Comparison of ENCODE assay signal across 22 mouse cellular contexts in the genomic region with DNA sequence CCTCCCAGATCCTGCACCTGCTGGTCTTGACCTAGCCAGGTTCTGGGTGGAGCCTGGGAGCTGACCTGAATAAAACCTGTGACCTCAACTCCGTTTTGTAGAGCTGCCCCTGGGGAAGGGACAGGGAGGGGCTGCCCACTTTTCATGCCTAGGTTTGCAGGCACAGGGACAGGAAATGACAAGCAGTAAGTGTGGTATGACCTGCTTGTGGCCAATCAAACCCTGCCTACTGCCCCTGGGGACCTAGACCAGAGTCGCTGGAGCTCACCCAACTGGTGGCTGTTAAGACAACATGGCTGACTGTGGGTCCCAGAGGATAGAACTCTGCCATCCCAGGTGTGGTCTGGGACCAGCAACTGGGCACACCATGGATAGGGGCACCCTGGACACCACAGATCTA. TPM values are rescaled to one million over a fixed set of nuclear protein-coding genes. Genes with fewer than 3 reads are reported as not detected.
DNase-seq lines count a peak whose midpoint lies in the region; ATAC-seq lines count a peak whose summit lies in the region.
"Had no signal": no experiment of that assay in that cellular context is flagged by ENCODE, and none has a peak within 500 bp of the region (broad histone marks: within the 10 kb centered on the region; RNA-seq: fewer than 3 reads in every experiment).

No protein-coding gene starts in this region.

- H3K9ac ChIP-seq in hindbrain, embryonic 15.5 days = no peak overlapping the region
- H3K9ac ChIP-seq in hindbrain, embryonic 14.5 days = no peak overlapping the region
- H3K9ac ChIP-seq: embryonic facial prominence, embryonic 15.5 days; forebrain, postnatal 0 days; heart, embryonic 15.5 days; liver, embryonic 15.5 days had no signal

- H3K36me3 ChIP-seq in hindbrain, embryonic 15.5 days = no peaks in the 10 kb centered on the region
- no peaks in the 10 kb centered on the region for H3K36me3 ChIP-seq in hindbrain, embryonic 14.5 days (replicated peaks; ENCODE audit: control insufficient read depth, insufficient read depth)
- H3K36me3 ChIP-seq: embryonic facial prominence, embryonic 15.5 days; heart, embryonic 15.5 days; liver, embryonic 15.5 days; midbrain, embryonic 10.5 days had no signal

- no peak overlapping the region for H3K4me2 ChIP-seq in hindbrain, embryonic 15.5 days
- H3K4me2 ChIP-seq in hindbrain, embryonic 14.5 days (replicated peaks) = no peak overlapping the region
- H3K4me2 ChIP-seq: embryonic facial prominence, embryonic 15.5 days; heart, embryonic 15.5 days; liver, embryonic 15.5 days had no signal

- H3K27me3 ChIP-seq in hindbrain, embryonic 15.5 days = no peaks in the 10 kb centered on the region
- H3K27me3 ChIP-seq in hindbrain, embryonic 14.5 days (ENCODE audit: control insufficient read depth, insufficient read depth, low read length) = no peaks in the 10 kb centered on the region
- H3K27me3 ChIP-seq: embryonic facial prominence, embryonic 15.5 days; heart, embryonic 15.5 days had no signal

- H3K27ac ChIP-seq in hindbrain, embryonic 15.5 days (replicated peaks) = no peak overlapping the region
- H3K27ac ChIP-seq in hindbrain, embryonic 14.5 days = no peak overlapping the region
- H3K27ac ChIP-seq: embryonic facial prominence, embryonic 15.5 days; heart, embryonic 15.5 days; layer of hippocampus, adult 2 months; liver, embryonic 15.5 days had no signal

- H3K4me1 ChIP-seq in hindbrain, embryonic 15.5 days (replicated peaks) = peaks cover 22% of the 10 kb centered on the region
- peaks cover 13% of the 10 kb centered on the region; the same call in 1 of the 2 replicates for H3K4me1 ChIP-seq in hindbrain, embryonic 14.5 days (replicated peaks; ENCODE audit: control insufficient read depth, insufficient read depth, low read length)

- no peaks in the 10 kb centered on the region for H3K9me3 ChIP-seq in hindbrain, embryonic 15.5 days
- no peaks in the 10 kb centered on the region for H3K9me3 ChIP-seq in hindbrain, embryonic 14.5 days (ENCODE audit: control insufficient read depth, low read length)
- H3K9me3 ChIP-seq: embryonic facial prominence, embryonic 15.5 days; heart, embryonic 15.5 days; liver, embryonic 15.5 days; midbrain, embryonic 10.5 days had no signal

- 61% methylated on average over 2 of the region's 2 CpGs for WGBS in hindbrain, embryonic 15.5 days
- WGBS in hindbrain, embryonic 14.5 days = 55% methylated on average over 2 of the region's 2 CpGs

- no peak for DNase-seq in hindbrain, embryonic 14.5 days (ENCODE audit: low spot score)
- DNase-seq in A20 (ENCODE audit: low read depth, low spot score) = peak; percentile 64
- peak; percentile 40 for DNase-seq in induced T-regulatory cell, adult 2 months (ENCODE audit: low read depth)
- DNase-seq in spleen, adult 12 weeks (ENCODE audit: low spot score) = peak; percentile 11
- no peak for DNase-seq in ovary, postnatal 14 days (ENCODE audit: low spot score)
- no peak for DNase-seq in frontal cortex, postnatal 14 days (ENCODE audit: low spot score in 2 of 2)
- DNase-seq: adrenal gland, adult 8-10 months; cerebellum, adult 11 months; cerebellum, postnatal 14 days; embryo, embryonic 11 days; forebrain, postnatal 0 days; kidney, adult 2 months; layer of hippocampus, postnatal 36 days; right cerebral cortex, postnatal 14 days had no signal

- no peak overlapping the region for H3K4me3 ChIP-seq in hindbrain, embryonic 15.5 days
- H3K4me3 ChIP-seq in hindbrain, embryonic 14.5 days (replicated peaks; ENCODE audit: low read length) = no peak overlapping the region
- H3K4me3 ChIP-seq: embryonic facial prominence, embryonic 15.5 days; gastrocnemius, adult 2 months; heart, embryonic 15.5 days; layer of hippocampus, adult 2 months; liver, embryonic 15.5 days; midbrain, embryonic 10.5 days had no signal

- ATAC-seq in hindbrain, embryonic 15.5 days (ENCODE audit: low FRiP score, low read depth) = peak; percentile 21; the same call in 1 of the 2 replicates
- ATAC-seq in hindbrain, embryonic 14.5 days (ENCODE audit: low FRiP score) = no peak
- no peak for ATAC-seq in activated CD4-positive, CD25-positive, alpha-beta regulatory T cell, adult 4 months
- ATAC-seq: forebrain, postnatal 0 days had no signal

RNA-seq across cellular contexts. Expression of a gene that starts 51.9 kb away (rescaled TPM):
- 5.8 and 6.1 TPM in 2 replicates for polyA plus RNA-seq in hindbrain, embryonic 15.5 days (2015; fragmentation: Nextera tagmentation; extraction: Ambion mirVana)
- polyA plus RNA-seq in hindbrain, embryonic 14.5 days (2014; fragmentation: Nextera tagmentation; extraction: Ambion mirVana) = 7.1 and 7.2 TPM in 2 replicates
- 1 to 10 TPM; 1.0 to 1.9 TPM for polyA plus RNA-seq in activated CD4-positive, CD25-positive, alpha-beta regulatory T cell, adult 4 months (2017; shearing (Covaris generic))

Comparison
In these comparisons a context has a peak if more than half of its experiments do, and no peak if none do; other contexts are left out.
1. DNase-seq: peak in A20 (single experiment), induced T-regulatory cell, adult 2 months (single experiment) and spleen, adult 12 weeks (single experiment); none in hindbrain, embryonic 14.5 days (single experiment), ovary, postnatal 14 days (single experiment) and frontal cortex, postnatal 14 days (0 of 2).